Mouse (Mus musculus) urinary bladder, postnatal 36 days (tissue): ENCODE measurements around the gene 6430548M08Rik.

Experiments used
- DNase-seq, 2 experiments: peaks; one replicate each; pipeline ENCODE4 v3.0.0; 2022; ENCODE audit warnings: low spot score in 2 of 2, mixed read lengths in 1 of 2

The 6430548M08Rik gene

DNA sequence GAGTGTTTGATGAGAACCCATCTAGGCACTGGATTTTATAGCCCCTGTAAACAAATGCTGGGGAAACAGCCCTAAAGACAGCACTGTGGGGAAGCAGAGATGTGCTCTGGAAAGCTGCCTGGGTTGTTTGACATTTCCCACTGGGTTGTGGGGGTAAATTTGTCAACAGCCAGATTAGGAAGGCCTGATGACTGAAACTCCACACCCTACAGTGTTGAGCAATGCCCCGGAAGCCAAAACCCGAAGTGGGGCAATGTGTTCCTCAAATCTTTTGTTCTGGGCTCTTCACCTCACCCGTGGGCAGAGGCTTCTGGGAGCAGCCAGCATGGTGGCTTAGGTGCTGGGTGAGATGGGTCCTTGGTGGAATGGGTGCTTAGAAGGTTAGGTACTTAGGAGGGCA lies 4.8 kb upstream of the 6430548M08Rik start:
- DNase-seq = peak; percentile 43 to 67

DNA sequence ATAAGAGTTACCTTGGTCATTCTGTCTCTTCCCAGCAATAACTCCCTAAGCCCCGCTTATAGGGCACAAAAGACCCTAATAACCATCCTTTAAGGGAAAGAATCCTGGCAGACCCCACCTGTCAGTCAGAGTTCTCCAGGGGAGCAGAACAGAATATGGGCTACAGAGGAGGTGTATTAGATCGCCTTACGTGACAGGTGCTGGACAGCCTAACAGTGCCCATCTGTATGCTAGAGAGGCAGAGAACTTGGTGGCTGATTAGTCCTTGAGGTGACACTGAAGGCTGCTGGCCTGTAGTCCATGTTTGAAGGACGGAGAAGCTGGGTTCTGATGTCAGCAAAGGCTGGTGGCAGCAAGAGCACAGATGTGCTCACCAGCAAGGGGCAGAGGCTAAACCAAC lies 3.0 kb upstream of the 6430548M08Rik start:
- DNase-seq = no peak

DNA sequence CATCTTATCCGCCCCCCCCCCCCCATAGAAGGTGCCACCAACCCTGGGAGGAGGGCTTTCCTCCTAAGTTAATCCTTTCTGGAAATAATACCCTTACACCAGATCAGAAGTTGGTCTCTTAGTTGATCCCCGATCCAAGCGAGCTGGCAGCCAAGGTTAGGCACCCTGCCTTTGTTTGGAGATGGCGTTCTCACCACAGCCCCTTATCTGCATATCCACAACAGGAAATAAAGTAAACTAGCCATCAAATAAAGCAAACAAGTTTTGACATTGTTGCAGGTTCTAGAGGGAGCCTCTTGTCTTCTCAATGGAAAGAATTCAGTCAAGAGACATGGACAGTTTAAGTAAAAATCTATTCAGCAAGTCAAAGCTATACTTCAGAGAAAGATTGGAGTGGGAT lies 2.6 kb upstream of the 6430548M08Rik start:
- DNase-seq = no peak

DNA sequence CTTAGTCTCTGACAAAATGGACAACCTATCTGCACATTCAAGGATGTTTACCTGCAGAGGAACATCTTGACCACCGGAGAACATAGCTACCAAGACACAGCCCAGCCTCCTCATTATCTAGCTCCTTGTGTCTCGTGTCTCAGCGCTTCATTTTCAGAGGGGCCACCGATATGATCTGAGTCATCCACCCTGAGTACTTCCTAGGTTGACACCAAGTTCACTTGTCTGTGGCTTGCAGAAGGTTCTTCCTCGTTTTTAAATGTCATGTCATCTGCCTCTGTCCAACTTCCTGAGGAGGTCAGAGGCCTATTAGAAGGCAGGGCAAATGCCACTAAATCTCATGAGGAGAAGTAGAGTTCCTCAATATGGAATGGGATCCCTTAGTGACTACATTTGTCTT lies 1.4 kb upstream of the 6430548M08Rik start:
- no peak for DNase-seq

DNA sequence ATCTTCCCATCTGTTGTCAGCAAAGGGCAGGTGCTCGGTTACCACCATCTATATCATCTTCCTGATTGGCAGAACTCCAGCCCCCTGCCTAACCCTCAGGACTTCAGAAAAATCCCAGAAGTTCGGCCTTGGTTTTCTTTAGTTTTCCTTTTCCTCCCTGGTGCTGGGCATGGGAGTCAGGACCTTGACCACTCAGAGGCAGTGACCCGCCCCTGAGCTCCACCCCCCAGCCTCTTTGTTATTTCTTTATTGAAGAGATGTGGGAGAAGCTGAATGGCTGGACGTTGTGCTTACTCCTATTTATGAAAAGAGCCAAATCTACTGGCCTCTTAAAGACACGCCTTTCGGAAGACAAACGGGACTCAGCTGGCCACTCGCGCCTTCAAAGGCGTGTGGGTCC lies 646 bp upstream of the 6430548M08Rik start:
- peak; percentile 36 to 45 for DNase-seq

DNA sequence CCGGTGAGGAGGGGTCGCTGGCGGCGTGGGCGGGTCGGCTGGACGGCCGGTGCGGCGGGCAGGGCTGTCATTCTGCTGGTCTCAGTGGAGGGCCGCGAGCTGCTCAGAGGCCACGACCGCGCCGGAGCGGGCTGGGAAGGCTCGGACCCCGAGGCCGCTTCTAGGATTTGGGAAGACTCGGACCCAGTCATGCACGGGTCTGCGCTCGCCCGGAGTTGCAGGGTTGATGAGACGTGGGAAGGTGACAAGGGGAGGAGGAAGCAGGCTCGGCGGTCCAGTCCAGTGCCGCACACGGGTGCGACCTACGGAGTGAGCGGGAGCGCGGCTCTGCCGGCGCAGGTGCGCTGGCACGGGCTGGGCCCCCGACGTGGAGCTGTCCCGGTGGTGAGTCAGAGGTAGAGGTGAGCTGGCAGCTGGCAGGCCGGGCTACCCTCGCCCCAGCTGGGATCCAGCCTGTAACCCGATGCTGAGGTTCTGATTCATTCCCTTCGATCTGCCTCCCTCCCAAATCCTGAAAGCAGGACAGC lies 426 bp downstream of the 6430548M08Rik start:
- peak; percentile 30 to 47 for DNase-seq

DNA sequence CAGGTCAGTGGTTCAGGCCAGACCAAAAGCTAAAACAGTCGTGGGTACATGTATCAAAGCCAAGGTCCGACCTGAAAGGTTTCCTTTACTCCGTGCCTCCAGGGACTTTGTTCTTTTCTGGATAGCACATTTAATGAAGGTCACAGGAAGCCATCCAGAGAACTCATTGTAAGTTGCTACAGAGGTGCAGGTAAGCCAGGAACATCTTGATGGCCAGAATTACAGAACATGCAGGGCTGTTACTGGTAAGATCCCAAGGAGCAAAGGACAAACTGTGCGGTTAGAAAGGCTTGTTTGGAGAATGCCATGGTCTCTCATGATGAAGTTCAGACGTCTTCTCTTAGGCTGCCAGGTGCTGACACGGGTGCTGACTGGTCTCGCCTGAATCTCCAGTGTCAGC lies 2.6 kb downstream of the 6430548M08Rik start:
- DNase-seq = no peak

DNA sequence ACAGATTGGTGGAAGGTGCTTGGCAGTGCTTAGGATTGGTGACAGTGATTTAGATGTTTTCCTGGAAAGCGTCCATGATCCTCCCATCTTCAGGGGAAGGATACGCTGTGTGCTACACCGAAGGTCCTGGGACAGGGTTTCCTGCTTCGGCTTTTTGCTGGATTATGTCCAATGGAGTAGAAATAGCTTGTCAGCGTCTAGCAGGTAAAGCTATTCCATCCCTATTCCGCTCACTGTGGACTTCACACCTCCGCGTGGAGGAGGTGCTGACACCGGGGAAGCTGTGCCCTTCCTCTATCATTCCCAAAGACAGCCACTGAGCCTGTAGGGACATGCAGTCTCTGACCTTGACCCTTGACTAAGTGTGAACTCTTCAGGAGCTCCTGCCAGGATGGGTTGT lies 4.2 kb downstream of the 6430548M08Rik start:
- DNase-seq = no peak

DNA sequence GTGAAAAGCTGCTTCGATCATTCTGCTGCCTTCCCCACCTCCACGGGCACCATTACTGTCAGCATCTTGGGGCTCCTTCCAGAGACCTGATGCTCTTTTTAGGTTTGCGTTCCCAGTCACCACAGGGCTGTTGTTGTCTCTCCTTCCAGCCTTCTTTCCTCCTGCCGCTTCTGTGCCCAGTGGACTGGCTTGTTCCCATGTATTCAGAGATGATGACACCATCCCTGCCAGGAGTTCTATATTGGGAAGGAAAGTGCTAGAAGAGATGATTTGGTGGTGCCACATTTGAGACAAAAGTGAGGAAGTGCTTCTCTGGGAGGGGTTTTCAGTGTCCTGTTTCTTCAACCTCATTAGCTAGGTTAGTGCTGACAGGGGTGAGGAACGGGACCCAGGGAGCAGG lies 4.9 kb downstream of the 6430548M08Rik start:
- no peak for DNase-seq

DNA sequence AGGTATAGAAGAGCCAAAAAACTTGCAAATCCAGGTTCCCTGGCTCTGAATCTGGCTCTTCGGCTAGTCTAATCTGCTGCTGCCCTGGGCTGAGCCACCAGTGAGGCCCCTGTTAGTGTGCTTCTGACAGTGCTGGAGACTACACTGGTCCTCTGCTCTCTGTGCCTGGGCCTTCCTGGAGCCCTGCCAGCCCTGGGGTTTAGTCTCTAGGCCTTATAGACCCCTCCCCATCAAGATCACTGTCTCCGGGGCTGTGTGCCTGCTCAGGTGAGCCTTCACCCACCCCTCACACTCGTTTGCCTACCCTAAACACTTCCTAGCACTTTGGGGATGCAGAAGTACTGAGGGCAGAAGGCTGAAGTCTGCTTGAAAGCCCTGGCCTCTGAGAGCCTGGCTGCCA lies 5.5 kb downstream of the 6430548M08Rik start:
- DNase-seq = no peak

DNA sequence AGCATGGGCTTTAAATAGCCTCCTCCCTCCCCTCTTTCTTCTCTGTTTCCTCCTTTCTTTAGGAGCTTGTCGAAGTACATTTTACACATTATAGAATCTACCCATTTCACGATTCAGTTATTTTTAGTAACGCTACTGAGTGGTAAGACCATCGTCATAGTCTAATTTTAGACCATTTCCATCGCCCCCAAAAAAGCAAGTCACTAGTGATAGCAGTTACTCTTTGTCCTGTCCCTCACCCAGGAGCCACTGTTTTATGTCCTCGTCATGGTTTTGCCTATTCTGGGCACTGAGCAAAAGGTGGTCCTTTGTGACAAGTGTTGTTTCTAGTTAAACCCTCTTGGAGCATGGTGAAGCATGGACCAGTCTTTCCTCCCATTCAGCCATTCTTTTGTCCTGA lies 6.0 kb downstream of the 6430548M08Rik start:
- no peak for DNase-seq

DNA sequence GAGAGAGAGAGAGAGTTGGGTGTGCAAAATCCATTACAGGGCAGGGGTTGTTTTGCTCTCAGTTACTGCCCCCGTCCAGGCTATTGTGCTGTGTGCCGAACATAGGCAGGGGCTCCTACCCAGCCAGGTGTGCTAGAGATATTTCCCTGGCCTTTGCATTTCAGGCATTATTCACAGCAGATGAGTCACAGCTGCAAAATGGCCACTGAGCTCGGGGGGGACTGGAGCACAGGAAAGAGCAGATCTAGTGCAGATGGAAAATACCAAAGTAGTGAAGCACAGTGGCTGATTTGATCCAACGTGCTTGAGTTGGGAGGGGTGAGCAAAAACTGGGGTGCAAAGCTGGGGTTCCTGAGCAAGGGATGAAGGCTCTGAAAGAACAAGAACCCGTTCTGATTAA lies 7.0 kb downstream of the 6430548M08Rik start:
- DNase-seq = no peak

DNA sequence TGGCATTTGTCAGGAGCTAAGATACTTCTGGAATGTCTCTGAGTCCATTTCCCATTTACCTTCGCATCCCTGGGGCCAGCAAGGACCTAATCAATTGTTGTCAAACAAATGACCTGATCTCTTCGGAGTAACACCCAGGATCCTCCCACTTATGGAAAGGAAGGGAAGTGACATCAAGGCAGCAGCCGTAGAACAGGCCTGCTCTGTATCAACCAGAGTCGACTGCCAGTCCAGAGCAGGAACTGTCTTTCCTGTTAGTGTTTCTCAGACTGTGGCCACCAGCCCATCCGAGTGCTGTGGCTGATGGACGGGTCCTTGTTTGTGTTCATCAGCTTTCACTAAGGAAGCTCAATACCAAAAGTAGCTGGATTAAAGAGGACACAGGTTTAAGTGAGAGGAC lies 10.3 kb downstream of the 6430548M08Rik start:
- no peak for DNase-seq

DNA sequence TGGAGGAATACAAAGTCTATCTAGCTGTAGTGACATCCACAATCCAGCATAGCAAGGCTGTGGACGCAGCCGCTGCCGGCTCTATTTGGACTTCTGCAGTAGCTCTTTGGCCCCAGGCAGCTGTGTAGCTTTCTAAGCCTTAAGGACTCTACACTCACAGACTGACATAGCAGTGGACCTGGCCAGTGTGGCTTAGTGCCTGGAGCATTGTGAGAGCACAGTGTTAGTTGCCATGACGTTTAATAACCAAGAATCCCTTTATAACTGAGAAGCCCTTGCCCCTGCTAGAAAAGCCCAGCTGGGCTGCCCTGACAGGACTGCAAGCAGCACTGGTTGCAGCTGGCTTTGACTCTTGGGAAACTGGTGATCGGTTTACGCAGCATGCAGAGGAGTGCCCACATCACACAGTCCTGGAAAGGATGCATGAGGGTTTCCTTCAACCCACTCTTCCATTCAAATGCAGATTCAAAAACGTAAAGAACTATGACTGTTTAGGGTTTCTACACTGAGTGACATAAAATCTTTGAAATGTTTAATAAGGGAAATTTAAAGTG lies 11.0 kb downstream of the 6430548M08Rik start:
- no peak for DNase-seq

DNA sequence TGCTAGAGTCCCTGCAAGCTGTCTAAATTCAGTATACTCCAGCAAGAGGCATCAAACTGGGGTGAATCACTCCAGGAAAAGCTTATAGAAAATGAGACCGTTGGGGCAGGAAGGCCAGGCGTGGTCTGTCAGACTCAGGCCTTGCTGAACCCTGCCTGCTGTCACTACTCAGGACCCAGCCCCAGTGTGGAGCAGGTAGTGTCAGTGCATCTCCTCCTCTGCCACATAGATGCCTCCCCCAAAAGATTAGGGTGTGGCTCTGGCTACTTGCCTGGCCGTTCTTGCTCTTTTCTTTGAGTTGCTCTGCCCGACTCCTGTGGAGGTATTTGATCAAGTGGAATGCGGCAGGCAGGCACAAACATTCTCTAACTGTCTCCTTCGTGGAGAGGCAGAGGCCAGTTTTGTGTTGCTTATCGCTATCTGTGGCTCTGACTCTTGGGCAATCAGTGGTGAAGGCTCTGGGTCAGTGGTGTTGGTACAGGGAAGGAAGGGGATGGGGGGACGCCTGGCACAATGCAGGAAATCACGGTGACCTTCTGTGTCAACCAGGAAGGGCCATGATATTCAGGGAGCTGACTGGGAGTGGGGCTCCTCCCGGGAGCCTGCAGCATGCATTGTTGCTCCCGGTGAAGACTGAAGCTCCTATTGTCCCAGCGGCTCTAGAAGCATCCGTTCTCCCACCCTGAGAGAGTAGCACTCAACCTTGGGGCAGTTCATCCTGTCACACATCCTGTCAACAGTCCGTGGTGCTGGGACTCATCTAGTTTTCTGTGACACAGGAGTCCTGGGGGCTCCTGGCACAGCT lies 12.6 kb downstream of the 6430548M08Rik start:
- DNase-seq = no peak

DNA sequence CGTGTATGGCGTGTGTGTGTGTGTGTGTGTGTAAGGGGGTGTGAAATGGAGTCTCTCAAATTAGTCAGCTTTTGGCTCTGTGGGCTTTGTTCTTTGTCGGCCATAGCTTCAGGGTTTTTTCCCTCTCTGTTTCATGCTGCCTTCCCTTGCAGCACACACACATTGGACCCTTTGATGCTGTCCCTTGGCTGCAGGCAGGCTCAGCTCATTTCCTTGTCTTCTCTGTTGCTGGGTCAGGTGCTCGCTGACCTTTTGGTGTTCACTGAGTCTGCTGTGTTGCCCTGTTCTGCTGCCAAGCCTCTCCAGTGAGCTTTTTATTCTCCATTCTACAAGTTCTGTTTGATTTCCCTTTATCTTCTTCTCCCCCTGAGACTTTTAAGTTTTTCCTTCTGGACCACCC lies 15.6 kb downstream of the 6430548M08Rik start:
- no peak for DNase-seq

DNA sequence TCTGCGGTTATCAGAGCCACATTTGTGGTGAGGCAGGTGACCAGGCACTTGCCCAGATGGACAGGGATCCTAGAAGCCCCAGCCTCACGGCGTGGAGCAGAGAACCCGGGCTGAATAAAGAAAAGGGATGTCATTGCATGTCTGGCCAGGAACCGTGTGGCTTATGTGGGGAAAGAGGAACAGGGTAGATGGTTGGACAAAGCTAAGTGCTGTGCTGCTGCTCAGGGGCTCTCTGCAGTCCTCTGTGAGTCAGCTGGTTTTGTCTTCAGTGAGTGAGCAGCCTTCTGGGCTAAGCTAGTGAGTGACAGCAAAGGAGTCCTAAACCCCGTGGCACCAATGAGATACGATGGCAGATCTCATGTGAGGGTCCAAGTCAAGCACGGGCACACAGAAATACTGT lies 17.2 kb downstream of the 6430548M08Rik start:
- DNase-seq = no peak

DNA sequence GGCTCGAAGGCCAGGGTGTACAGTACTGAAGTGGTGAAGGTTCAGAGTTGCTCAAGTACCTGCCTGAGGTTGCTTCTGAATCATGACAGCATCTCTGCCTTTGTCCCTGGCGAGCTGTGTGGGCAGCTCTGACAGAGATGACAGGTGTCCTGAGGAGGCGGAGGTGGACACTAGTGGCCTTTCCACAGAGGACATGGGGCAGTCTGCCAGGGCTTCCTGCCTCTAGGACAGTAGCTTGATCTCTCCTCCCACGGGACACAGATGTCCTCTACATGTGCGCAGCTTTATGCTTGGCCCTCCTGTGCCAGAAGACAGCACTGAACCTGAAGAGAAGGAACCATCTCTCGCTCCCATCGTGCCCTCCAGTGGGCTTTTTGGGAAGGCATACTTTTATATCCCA lies 19.2 kb downstream of the 6430548M08Rik start:
- DNase-seq = no peak

DNA sequence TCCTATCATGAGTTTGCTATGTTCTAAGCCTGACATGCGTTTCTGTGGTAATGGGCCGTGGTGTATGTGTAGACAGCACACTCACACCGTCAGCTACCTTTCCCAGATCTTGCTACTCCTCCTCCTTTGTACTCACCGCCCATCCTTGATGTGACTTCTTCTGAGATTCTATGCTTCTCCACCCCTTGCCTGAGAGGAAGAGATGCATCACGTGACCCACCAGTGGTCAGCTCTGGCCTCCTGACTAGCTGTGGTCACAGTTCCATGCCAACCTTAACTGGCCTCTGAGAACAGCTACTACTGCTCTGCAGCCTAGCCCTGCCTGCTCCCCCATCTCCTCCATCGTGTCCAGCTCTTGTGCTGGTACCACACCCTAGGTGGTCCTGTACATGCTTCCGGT lies 21.7 kb downstream of the 6430548M08Rik start:
- DNase-seq = no peak

DNA sequence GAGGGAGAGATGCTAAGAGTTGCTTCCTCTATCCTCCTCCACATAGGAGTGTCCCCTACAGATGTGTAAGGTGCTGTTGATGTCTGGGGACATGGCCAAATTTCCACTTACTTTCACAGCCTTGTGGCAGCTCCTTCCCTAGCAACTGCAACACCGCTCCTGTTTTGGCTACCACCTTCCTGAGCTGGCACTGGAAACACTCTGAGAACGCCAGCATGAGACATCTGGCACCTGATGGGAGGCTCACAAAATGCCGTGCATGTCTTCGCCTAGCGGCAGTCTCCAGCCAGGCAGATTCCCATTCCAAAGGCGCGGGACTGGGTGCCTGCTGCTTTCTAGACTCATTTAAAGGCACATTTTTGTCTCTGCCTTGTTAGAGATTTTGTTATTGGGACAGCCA lies 22.7 kb downstream of the 6430548M08Rik start:
- no peak for DNase-seq

DNA sequence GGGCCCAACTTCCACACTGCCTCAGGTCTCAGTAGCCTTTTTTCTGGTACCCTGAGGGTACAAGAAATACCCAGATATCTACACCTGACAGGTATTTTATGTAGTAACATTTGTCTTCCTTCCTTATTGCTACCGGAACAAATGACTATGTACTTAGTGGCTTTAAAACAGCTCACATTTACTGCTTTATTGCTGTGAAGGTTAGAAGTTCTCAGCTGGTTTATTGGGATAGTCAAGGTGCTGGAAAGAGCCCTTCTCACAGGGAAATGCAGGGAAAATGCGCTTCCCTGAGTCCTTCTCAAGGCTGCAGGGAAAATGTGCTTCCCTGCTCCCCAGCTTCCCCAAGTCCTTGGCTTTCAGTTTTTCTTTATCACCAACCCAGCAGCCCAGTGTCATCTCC lies 25.0 kb downstream of the 6430548M08Rik start:
- no peak for DNase-seq

DNA sequence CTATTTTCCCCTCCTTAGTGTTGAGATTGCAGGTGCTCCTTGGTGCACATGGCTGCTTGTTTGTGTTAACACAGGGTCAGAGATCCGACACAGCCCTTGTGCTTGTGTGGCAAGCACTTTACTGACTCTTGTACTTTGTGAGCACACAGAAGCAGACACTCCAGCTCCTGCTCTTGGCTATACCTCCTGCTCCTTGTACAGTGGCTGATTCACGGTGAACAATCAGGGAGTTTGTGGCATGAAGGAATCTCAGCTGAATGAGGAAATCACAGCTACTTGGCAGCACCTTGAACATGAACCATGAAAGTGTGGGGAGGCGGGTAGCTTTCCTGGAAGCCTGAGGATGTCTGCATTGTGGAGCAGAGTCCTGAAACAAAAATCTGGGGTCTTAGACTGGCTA lies 26.8 kb downstream of the 6430548M08Rik start:
- DNase-seq = no peak

DNA sequence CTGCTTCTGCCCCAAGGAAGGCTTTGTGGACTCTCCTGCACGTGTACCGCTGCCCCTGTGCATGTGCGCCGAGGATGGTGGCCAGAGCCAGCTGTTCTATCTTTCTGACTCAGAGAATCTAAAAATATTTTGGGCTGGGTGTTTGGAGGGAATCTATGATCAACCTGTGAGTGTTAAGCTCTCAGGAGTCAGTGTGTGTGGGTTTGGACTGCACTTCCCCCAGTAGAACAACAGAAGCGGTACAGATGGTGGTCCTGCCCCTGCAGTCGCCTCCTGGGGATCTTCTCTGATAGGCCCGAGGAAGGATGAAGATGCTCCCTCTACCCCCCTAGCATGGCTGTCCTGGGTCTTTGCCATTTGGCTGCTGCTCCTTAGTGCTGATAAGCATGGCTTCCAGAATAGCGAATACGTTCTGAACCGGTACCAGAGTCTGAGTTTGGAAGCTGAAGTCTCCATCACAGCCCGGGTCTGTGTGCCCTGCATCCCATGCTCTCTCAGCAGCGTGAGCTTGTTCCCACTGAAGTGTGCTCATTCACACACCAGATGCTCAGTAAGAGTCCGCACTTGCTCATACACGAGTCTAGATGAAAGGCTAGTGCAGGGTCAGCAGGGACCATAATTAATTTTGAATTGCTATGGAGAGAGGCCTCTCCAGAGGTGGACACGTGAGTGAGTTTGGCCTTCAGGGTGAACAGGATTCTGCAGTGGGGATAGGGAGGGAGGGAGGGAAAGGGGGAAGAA lies 30.1 kb downstream of the 6430548M08Rik start:
- no peak for DNase-seq
